Mouse (Mus musculus): ENCODE measurements around the gene Aig1. TPM values are rescaled to one million over a fixed set of nuclear protein-coding genes. Genes with fewer than 3 reads are reported as not detected.
A peak's percentile ranks its signal among the peaks of the same experiment; 100 is the strongest.

Aig1 gene
- polyA plus RNA-seq, 1 experiment from 2014 or later, result 30.9 TPM

GRCm38 (mm10) chr10:13653326-13653725 is 215.5 kb downstream of the Aig1 start:
- H3K36me3 ChIP-seq (replicated peaks), result no peaks in the 10 kb centered on the region
- no peaks in the 10 kb centered on the region for H3K27me3 ChIP-seq
- H3K27ac ChIP-seq, result no peak overlapping the region
- H3K9me3 ChIP-seq, result no peaks in the 10 kb centered on the region
- H3K9ac ChIP-seq, result no peak overlapping the region
- H3K4me2 ChIP-seq, result no peak overlapping the region
- WGBS, result 92% methylated on average over 7 of the region's 7 CpGs
- H3K4me1 ChIP-seq, result no peaks in the 10 kb centered on the region
- H3K4me3 ChIP-seq (replicated peaks), result no peak overlapping the region
- no peak for ATAC-seq (ENCODE audit: low FRiP score)

DNA sequence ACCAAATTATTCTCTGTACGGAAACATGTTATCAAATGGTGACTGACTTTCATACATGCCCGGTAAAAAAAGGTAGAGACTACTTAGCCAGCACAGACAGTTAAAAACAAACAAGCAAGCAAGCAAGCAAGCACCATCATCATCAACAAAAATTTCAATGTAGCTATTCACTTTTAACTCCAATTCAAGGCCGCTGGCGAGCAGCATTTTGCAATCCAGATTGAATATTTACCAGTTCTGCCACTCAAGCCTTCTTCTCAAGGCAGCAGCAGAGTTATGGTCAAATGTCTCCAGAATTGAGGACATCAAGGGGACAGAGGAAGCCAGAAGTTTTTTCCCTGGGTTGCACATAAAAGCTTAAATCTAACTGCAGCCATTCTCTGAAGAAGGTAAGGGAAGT is 216.7 kb downstream of the Aig1 start:
- no peak for ATAC-seq (ENCODE audit: low FRiP score)
- H3K36me3 ChIP-seq (replicated peaks), result no peaks in the 10 kb centered on the region
- no peaks in the 10 kb centered on the region for H3K4me1 ChIP-seq
- no peak overlapping the region for H3K4me2 ChIP-seq
- H3K4me3 ChIP-seq (replicated peaks), result no peak overlapping the region
- no peaks in the 10 kb centered on the region for H3K27me3 ChIP-seq
- H3K9ac ChIP-seq, result no peak overlapping the region
- no peak overlapping the region for H3K27ac ChIP-seq
- H3K9me3 ChIP-seq, result no peaks in the 10 kb centered on the region
- 94% methylated on average over 4 of the region's 4 CpGs for WGBS

DNA sequence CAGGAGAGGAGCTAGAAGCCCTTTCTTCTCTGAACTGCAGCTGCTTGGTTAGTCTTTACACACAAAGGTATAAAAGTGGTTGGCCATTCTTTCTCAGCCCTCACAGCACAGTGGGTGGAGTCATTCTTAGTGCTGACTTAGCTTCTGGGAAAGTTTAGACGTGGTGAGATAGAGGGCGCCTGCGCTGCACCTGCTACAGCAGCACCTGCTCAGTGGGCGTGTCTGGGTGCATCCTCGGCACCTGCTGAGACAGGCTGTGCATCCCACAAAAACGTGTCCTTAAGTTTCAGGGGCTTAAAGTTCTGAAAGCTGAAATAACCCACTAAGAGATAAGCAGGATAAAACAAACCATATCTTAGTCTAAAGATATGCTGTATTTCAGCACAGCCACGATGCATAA is 227.0 kb downstream of the Aig1 start:
- H3K27me3 ChIP-seq, result no peaks in the 10 kb centered on the region
- H3K4me3 ChIP-seq (replicated peaks), result no peak overlapping the region
- WGBS, result 21% methylated on average over 7 of the region's 7 CpGs
- H3K27ac ChIP-seq, result no peak overlapping the region
- no peak overlapping the region for H3K4me2 ChIP-seq
- H3K9me3 ChIP-seq, result no peaks in the 10 kb centered on the region
- H3K36me3 ChIP-seq (replicated peaks), result no peaks in the 10 kb centered on the region
- no peaks in the 10 kb centered on the region for H3K4me1 ChIP-seq
- no peak overlapping the region for H3K9ac ChIP-seq
- no peak for ATAC-seq (ENCODE audit: low FRiP score)

GRCm38 (mm10) chr10:13631796-13632195 is 237.0 kb downstream of the Aig1 start:
- no peaks in the 10 kb centered on the region for H3K27me3 ChIP-seq
- no peak overlapping the region for H3K27ac ChIP-seq
- no peak for ATAC-seq (ENCODE audit: low FRiP score)
- no peak overlapping the region for H3K9ac ChIP-seq
- no peaks in the 10 kb centered on the region for H3K9me3 ChIP-seq
- 69% methylated on average over 3 of the region's 3 CpGs for WGBS
- H3K36me3 ChIP-seq (replicated peaks), result no peaks in the 10 kb centered on the region
- no peak overlapping the region for H3K4me3 ChIP-seq (replicated peaks)
- no peak overlapping the region for H3K4me2 ChIP-seq
- no peaks in the 10 kb centered on the region for H3K4me1 ChIP-seq

- Histone ChIP-seq H3K9ac (no peak overlapping the region), H3K27ac (no peak overlapping the region), H3K9me3 (no peaks in the 10 kb centered on the region), H3K4me2 (no peak overlapping the region), H3K27me3 (no peaks in the 10 kb centered on the region), H3K36me3 (replicated peaks) (no peaks in the 10 kb centered on the region), H3K4me3 (replicated peaks) (no peak overlapping the region), H3K4me1 (no peaks in the 10 kb centered on the region)
- ATAC-seq (ENCODE audit: low FRiP score), result no peak
- WGBS, result 78% methylated on average over 5 of the region's 5 CpGs
These were observed 245.0 kb downstream of the Aig1 start for GRCm38 (mm10) chr10:13623735-13624134.

- Histone ChIP-seq H3K36me3 (replicated peaks) (no peaks in the 10 kb centered on the region), H3K9ac (no peak overlapping the region), H3K4me3 (replicated peaks) (no peak overlapping the region), H3K27me3 (no peaks in the 10 kb centered on the region), H3K9me3 (0 out of 2 replicates have a peak, but pooled peaks cover 4% of the 10 kb centered on the region), H3K4me2 (no peak overlapping the region), H3K27ac (no peak overlapping the region), H3K4me1 (no peaks in the 10 kb centered on the region)
- no peak for ATAC-seq (ENCODE audit: low FRiP score)
- 66% methylated on average over 2 of the region's 2 CpGs for WGBS
These were observed 267.9 kb downstream of the Aig1 start for GRCm38 (mm10) chr10:13600926-13601325.

GRCm38 (mm10) chr10:13597491-13597890 is 271.3 kb downstream of the Aig1 start:
- Histone ChIP-seq H3K4me3 (replicated peaks) (no peak overlapping the region), H3K36me3 (replicated peaks) (no peaks in the 10 kb centered on the region), H3K9ac (no peak overlapping the region), H3K4me2 (no peak overlapping the region), H3K9me3 (no peaks in the 10 kb centered on the region), H3K27me3 (no peaks in the 10 kb centered on the region), H3K4me1 (no peaks in the 10 kb centered on the region), H3K27ac (no peak overlapping the region)
- peak; percentile 30; the same call in 1 of the 2 replicates for ATAC-seq (ENCODE audit: low FRiP score)
- WGBS, result 76% methylated on average over 8 of the region's 8 CpGs

Other genes with a start within 250 kb of the Aig1 start
- 4.5 and 5.2 TPM in 2 replicates for gene Hivep2, start 97.1 kb upstream of the Aig1 start, polyA plus RNA-seq (2016; fragmentation: Nextera tagmentation; extraction: Ambion mirVana)